ENCODE assay signal across 10 mouse cellular contexts in the genomic region with DNA sequence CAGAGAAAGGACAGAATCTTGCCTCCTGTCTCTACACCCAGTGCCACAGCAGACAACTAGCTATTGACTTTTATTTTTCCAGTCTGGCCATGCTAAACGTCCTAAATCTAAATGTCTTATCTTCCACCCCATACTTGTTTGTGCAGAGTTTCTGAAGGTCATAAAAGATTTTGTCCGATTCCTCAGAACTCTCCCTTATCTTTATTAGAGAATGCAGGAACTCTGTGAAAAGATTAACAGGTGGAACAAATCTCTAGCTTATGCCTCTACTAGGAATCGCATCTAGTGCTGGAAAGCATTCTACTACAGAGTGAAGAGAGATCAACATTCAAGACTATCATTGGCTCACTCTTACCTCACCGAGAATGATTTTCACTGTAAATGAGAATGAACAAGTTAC. TPM values are rescaled to one million over a fixed set of nuclear protein-coding genes. Genes with fewer than 3 reads are reported as not detected.
DNase-seq lines count a peak whose midpoint lies in the region; ATAC-seq and TF ChIP-seq lines count a peak whose summit lies in the region.
"Had no signal": no experiment of that assay in that cellular context is flagged by ENCODE, and none has a peak within 500 bp of the region (broad histone marks: within the 10 kb centered on the region; RNA-seq: fewer than 3 reads in every experiment).

No protein-coding gene starts in this region.

- H3K4me3 ChIP-seq in cerebellum, adult 2 months (replicated peaks; ENCODE audit: insufficient read depth, low read depth, low read length): peak overlapping the region; percentile 2
- peak overlapping the region; percentile 90 for H3K4me3 ChIP-seq in hindbrain, embryonic 10.5 days

- H3K27ac ChIP-seq in cerebellum, adult 2 months (ENCODE audit: insufficient read depth, low read length): no peak overlapping the region
- H3K27ac ChIP-seq in hindbrain, embryonic 10.5 days: no peak overlapping the region

- peaks cover 4% of the 10 kb centered on the region; the same call in 1 of the 2 replicates for H3K4me1 ChIP-seq in cerebellum, adult 2 months (ENCODE audit: control insufficient read depth, insufficient read depth, low read length)
- H3K4me1 ChIP-seq in hindbrain, embryonic 10.5 days (replicated peaks): peaks cover 51% of the 10 kb centered on the region

- no peaks in the 10 kb centered on the region for H3K36me3 ChIP-seq in hindbrain, embryonic 10.5 days

- no peak for TF ChIP-seq POLR2A in cerebellum, adult 2 months (IDR thresholded peaks at IDR 0.05; ENCODE audit: borderline replicate concordance, insufficient read depth, low read length)

- ATAC-seq in megakaryocyte-erythroid progenitor cell, adult 5-6 weeks (replicated peaks; ENCODE audit: low FRiP score, low TSS enrichment, poor library complexity, severe bottlenecking): peak; percentile 30

- H3K27me3 ChIP-seq in cerebellum, adult 2 months (ENCODE audit: control insufficient read depth, insufficient read depth, low read length): no peaks in the 10 kb centered on the region
- no peaks in the 10 kb centered on the region for H3K27me3 ChIP-seq in hindbrain, embryonic 10.5 days (ENCODE audit: insufficient read depth, poor library complexity, severe bottlenecking)

- H3K9me3 ChIP-seq in hindbrain, embryonic 10.5 days: no peaks in the 10 kb centered on the region

- WGBS in cerebellum, adult 2 months: 65% methylated on average over 4 of the region's 4 CpGs
- 77% methylated on average over 4 of the region's 4 CpGs for WGBS in hindbrain, embryonic 10.5 days

- TF ChIP-seq CTCF in cerebellum, adult 2 months (IDR thresholded peaks at IDR 0.05; ENCODE audit: borderline replicate concordance, insufficient read depth, low read depth, low read length): no peak

- DNase-seq in cerebellum, adult 2 months: no peak
- no peak for DNase-seq in cerebellum, adult 9-11 months
- peak; percentile 31 for DNase-seq in 3T3-L1 (ENCODE audit: low read depth, low spot score)
- no peak for DNase-seq in hindbrain, embryonic 10.5 days (ENCODE audit: low spot score)
- no peak for DNase-seq in natural killer cell, adult 2 months (ENCODE audit: low spot score in 2 of 2)
- no peak for DNase-seq in thymus, postnatal 4 days
- DNase-seq in adrenal gland, adult 2 months: no peak
- DNase-seq: layer of hippocampus, postnatal 36 days; right cerebral cortex, postnatal 14 days had no signal

RNA-seq across cellular contexts. Expression of gene Jak2, which starts 1.7 kb away (rescaled TPM):
- polyA plus RNA-seq in cerebellum, adult 2 months (2012; rRNA removed): 17.1 and 17.9 TPM in 2 replicates
- 6.9 and 7.0 TPM in 2 replicates for polyA plus RNA-seq in hindbrain, embryonic 10.5 days (2016; fragmentation: Nextera tagmentation; extraction: Ambion mirVana)
- 45.8 and 57.1 TPM in 2 replicates for total RNA-seq in megakaryocyte-erythroid progenitor cell, adult 5-6 weeks (2014; fragmentation: Nextera tagmentation)
- 82.8 and 85.8 TPM in 2 replicates for total RNA-seq in megakaryocyte-erythroid progenitor cell, adult 5-6 weeks (2017)
- total RNA-seq in adrenal gland, adult 2 months (2021): 10 to 100 TPM; 18.2 to 19.2 TPM
- polyA plus RNA-seq in adrenal gland, adult 2 months (2012; rRNA removed): 3.1 and 3.2 TPM in 2 replicates
